Mouse (Mus musculus) cerebellum, postnatal 14 days (tissue): ENCODE measurements around the gene Med4.

Experiments used
- DNase-seq, 2 experiments: peaks; one replicate each; pipeline ENCODE4 v3.0.0; 2021; ENCODE audit warnings: mixed read lengths in 2 of 2

Med4 gene

GRCm38 (mm10) chr14:73509765-73510423 lies at the start of gene Med4:
Gene Med4, plus strand, starts transcription at chr14:73510025.
- peak; percentile 98 for DNase-seq

GRCm38 (mm10) chr14:73460514-73461134 lies 49.2 kb upstream of the Med4 start:
- peak in 1 of 2 experiments; percentile 36 for DNase-seq

- DNase-seq, result peak; percentile 68
Observed at GRCm38 (mm10) chr14:73462211-73462610, 47.6 kb upstream of the Med4 start.

- no peak for DNase-seq
Observed at GRCm38 (mm10) chr14:73467697-73468096, 42.1 kb upstream of the Med4 start.

- peak; percentile 56 to 68 for DNase-seq
Observed at GRCm38 (mm10) chr14:73469506-73469905, 40.3 kb upstream of the Med4 start.

GRCm38 (mm10) chr14:73470593-73470992 lies 39.2 kb upstream of the Med4 start:
- no peak for DNase-seq

- peak; percentile 38 to 50 for DNase-seq
Observed at GRCm38 (mm10) chr14:73472205-73472604, 37.6 kb upstream of the Med4 start.

GRCm38 (mm10) chr14:73473670-73474460 lies 36.0 kb upstream of the Med4 start:
- DNase-seq, result peak; percentile 70 to 78

- peak; percentile 53 to 73 for DNase-seq
Observed at GRCm38 (mm10) chr14:73474636-73475093, 35.2 kb upstream of the Med4 start.

GRCm38 (mm10) chr14:73475506-73475905 lies 34.3 kb upstream of the Med4 start:
- DNase-seq, result no peak

GRCm38 (mm10) chr14:73476361-73476934 lies 33.4 kb upstream of the Med4 start:
- no peak for DNase-seq

GRCm38 (mm10) chr14:73477077-73477476 lies 32.7 kb upstream of the Med4 start:
- no peak for DNase-seq

- DNase-seq, result no peak
Observed at GRCm38 (mm10) chr14:73478321-73478720, 31.5 kb upstream of the Med4 start.

GRCm38 (mm10) chr14:73479771-73480170 lies 30.1 kb upstream of the Med4 start:
- DNase-seq, result no peak

- DNase-seq, result no peak
Observed at GRCm38 (mm10) chr14:73483516-73484229, 26.2 kb upstream of the Med4 start.

GRCm38 (mm10) chr14:73484366-73485110 lies 25.3 kb upstream of the Med4 start:
- DNase-seq, result no peak

- no peak for DNase-seq
Observed at GRCm38 (mm10) chr14:73486641-73487040, 23.2 kb upstream of the Med4 start.

- no peak for DNase-seq
Observed at GRCm38 (mm10) chr14:73493356-73493755, 16.5 kb upstream of the Med4 start.

GRCm38 (mm10) chr14:73494122-73494521 lies 15.7 kb upstream of the Med4 start:
- DNase-seq, result no peak

GRCm38 (mm10) chr14:73495753-73496152 lies 14.1 kb upstream of the Med4 start:
- DNase-seq, result no peak

GRCm38 (mm10) chr14:73501283-73501682 lies 8.5 kb upstream of the Med4 start:
- no peak for DNase-seq

GRCm38 (mm10) chr14:73501721-73502120 lies 8.1 kb upstream of the Med4 start:
- DNase-seq, result peak; percentile 61 to 76
